Mouse (Mus musculus) liver, embryonic 12.5 days (tissue): Measurements from ENCODE around the gene Slc22a30. TPM values are rescaled to one million over a fixed set of nuclear protein-coding genes. Genes with fewer than 3 reads are reported as not detected.
"Not testable (repeated sequence)": the region's sequence is repeated elsewhere in the genome, so short reads cannot be mapped to it uniquely, and the experiment has no call there.

Experiments
- ATAC-seq: fragments of 200-750 bp; cut with Nextera tagmentation; 2 replicates; pipeline ENCODE4 v1.8.0; 2017; ENCODE audit warnings: moderate number of reproducible peaks, mild to moderate bottlenecking, moderate library complexity
- H3K27ac ChIP-seq: fragments of 300-500 bp; sonication (generic); 2 replicates; pipeline ENCODE4 v1.5.1; 2016; ENCODE audit warnings: mild to moderate bottlenecking
- H3K27me3 ChIP-seq: fragments of 300-500 bp; sonication (generic); replicated peaks from 2 replicates; pipeline ENCODE4 v1.6.1; 2016; ENCODE audit warnings: mild to moderate bottlenecking, moderate library complexity
- H3K36me3 ChIP-seq: fragments of 300-500 bp; sonication (generic); 2 replicates; pipeline ENCODE4 v1.6.1; 2016; ENCODE audit warnings: mild to moderate bottlenecking, moderate library complexity
- H3K4me1 ChIP-seq: fragments of 300-500 bp; sonication (generic); 2 replicates; pipeline ENCODE4 v1.6.1; 2016
- H3K4me2 ChIP-seq: fragments of 300-500 bp; sonication (generic); 2 replicates; pipeline ENCODE4 v1.6.1; 2016; ENCODE audit warnings: mild to moderate bottlenecking, moderate library complexity
- H3K4me3 ChIP-seq: fragments of 300-500 bp; sonication (generic); 2 replicates; pipeline ENCODE4 v1.5.1; 2016; ENCODE audit warnings: mild to moderate bottlenecking, moderate library complexity
- H3K9ac ChIP-seq: fragments of 300-500 bp; sonication (generic); 2 replicates; pipeline ENCODE4 v1.6.1; 2016; ENCODE audit warnings: mild to moderate bottlenecking, moderate library complexity
- H3K9me3 ChIP-seq: fragments of 300-500 bp; sonication (generic); replicated peaks from 2 replicates; pipeline ENCODE4 v1.6.1; 2016; ENCODE audit warnings: mild to moderate bottlenecking, moderate library complexity
- WGBS: fragments of 180-500 bp; shearing (Covaris S2); methylation state at CpG from one replicate; pipeline ENCODE4 v1.1.7; 2016; ENCODE audit not compliant: insufficient replicate concordance; 5-methylcytosine and 5-hydroxymethylcytosine counted together
- polyA plus RNA-seq: library from polyadenylated mRNA; unstranded; fragments of >200 nt; fragmentation: Nextera tagmentation; extraction: Ambion mirVana; gene quantifications from 2 replicates; pipeline ENCODE4 v1.2.1, GENCODE M21; 2016

Slc22a30 gene
- not detected in 2 replicates for polyA plus RNA-seq

DNA sequence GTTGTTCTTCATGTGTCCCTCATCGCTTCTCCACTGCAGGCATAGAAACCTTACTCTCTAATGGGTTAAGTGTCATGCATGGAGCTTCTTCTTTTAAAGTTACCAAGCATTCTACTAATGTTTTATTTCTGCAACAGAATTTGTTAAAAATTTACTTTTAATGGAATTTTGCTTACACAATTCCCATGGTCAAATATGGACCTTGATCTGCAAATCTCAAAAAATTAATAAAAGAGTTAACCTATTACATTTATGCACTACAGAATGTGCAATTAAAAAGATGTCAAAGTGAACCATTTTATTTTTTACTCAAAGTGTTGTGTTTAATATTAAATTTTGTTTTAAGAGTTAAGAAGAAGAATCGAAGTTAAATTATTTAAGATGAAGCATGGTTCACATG is at the start of gene Slc22a30:
Gene Slc22a30 (minus strand): TSS at position 101 of the 400 bp plus-strand sequence.
- ATAC-seq, H3K9ac ChIP-seq, H3K4me1 ChIP-seq, H3K27me3 ChIP-seq, H3K4me3 ChIP-seq, H3K36me3 ChIP-seq, H3K9me3 ChIP-seq, H3K27ac ChIP-seq, H3K4me2 ChIP-seq: not testable (repeated sequence)
- 69% methylated on average over 1 of the region's 2 CpGs for WGBS

DNA sequence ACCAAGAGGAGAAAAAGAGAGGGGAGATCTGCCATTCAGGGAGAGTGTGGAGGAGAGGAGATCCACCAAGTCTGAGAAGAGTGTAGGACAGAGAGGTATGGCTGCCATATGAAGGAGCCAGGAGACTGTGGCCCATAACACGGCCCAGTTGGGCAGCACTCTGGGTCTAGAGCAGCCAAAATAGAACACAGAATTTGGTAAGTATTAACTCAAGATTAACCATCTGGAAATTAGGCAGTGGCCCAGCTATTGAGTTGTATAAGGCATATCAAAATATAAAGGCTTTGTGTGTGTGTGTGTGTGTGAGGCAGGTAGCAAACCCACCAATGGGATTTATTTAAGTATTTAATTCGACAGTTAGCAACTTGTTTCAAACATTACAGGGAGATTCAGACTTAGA is 43.4 kb upstream of the Slc22a30 start:
- no peak for ATAC-seq
- no peaks in the 10 kb centered on the region for H3K36me3 ChIP-seq
- 57% methylated on average over 2 of the region's 2 CpGs for WGBS

DNA sequence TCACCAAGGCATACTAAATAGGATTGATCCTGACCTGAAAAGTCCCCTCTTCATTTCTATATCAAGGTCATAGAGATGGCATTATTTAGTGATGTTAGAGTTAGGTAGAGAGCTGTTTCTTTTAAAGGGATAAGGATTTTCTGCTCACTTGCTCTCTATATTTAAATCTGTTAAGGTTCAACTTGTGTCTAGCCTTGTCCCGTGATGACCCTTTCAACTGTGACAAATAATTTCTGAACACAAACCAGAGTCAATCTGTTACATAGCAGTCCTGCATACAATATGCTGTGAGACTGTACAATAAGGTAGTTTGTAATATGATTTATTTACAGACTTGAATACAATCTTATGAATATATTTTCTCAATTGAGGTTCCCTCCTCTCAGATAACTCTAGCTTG is 42.6 kb upstream of the Slc22a30 start:
- Histone ChIP-seq H3K27ac (no peak overlapping the region), H3K9ac (no peak overlapping the region), H3K4me3 (no peak overlapping the region), H3K4me1 (no peaks in the 10 kb centered on the region), H3K4me2 (no peak overlapping the region), H3K36me3 (no peaks in the 10 kb centered on the region), H3K27me3 (no peaks in the 10 kb centered on the region), H3K9me3 (peaks cover 7% of the 10 kb centered on the region)
- WGBS = 37% methylated on average over 1 of the region's 1 CpGs
- no peak for ATAC-seq

More for the DNA sequence above, 43.4 kb upstream of the Slc22a30 start:
- Histone ChIP-seq H3K4me2 (no peak overlapping the region), H3K27me3 (no peaks in the 10 kb centered on the region), H3K4me1 (no peaks in the 10 kb centered on the region), H3K9me3 (peaks cover 5% of the 10 kb centered on the region; the same call in 1 of the 2 replicates), H3K9ac (no peak overlapping the region), H3K27ac (no peak overlapping the region), H3K4me3 (no peak overlapping the region)

DNA sequence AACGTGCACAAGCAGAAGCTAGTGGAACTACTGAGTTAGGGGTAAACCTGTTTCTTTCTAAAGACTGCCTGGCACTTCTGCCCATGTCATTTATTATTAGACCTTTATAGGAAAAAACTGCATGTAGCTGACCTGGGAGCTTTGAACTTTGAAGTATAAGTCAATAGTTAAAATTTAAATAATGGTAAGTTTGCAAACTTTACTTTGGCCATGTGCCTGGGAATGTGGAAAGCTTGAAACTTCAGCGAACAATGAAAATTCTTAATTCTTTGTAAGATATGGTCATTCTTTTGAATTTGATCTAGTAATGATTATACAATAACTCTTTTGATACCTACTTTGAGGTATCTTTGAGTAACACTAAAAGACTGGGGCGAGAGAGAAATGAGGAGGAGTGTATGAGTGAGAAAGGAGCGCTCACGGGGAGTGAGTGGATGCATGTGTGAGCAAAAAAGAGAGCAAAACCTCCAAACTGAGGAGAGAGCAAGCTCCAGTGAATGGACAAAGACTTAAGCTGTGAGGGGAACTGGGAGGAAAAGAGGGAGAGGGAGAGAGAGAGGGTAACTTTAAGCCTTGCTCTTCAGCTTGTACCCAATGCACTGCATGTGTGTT is 26.2 kb upstream of the Slc22a30 start:
- Histone ChIP-seq H3K9ac (no peak overlapping the region), H3K36me3 (no peaks in the 10 kb centered on the region), H3K9me3 (no peaks in the 10 kb centered on the region), H3K4me3 (no peak overlapping the region), H3K4me1 (no peaks in the 10 kb centered on the region), H3K4me2 (no peak overlapping the region), H3K27ac (no peak overlapping the region), H3K27me3 (no peaks in the 10 kb centered on the region)
- 68% methylated on average over 5 of the region's 5 CpGs for WGBS
- no peak for ATAC-seq

DNA sequence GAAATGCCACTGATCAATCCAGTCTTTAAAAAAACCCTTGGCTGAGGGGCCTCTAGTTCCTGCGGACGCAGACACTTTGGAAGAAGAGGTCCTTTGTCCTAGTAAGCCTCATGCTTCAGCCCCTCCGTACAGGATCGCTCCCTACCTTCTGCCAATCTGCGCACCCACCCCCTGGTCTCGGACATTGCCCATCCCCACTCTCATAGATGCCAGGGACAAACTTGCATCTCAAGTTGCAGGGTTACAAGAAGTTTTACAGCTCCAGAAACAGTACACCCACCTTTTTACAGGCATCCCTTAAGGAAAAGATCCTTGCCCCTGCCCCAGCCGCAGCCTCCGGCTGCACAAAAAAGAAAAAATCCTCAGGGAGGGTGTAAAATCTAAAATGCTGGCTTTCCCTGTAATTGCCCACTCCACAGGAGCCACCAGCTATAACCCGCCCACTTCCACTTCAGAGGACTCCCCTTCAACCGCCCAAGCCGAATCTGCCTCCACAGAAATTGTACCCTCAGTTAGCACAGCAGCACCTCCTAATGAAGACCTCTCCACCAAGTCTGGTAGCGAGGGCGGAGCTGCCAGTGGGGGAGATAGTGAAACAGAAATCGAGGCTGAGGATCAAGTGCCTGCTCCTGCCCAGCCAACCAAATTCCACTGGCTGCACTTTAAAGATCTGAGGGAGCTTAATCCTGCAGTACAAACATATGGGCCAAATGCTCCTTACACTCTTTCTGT is 2.5 kb upstream of the Slc22a30 start:
- ATAC-seq, H3K27ac ChIP-seq, H3K36me3 ChIP-seq, H3K4me3 ChIP-seq, H3K9me3 ChIP-seq, H3K4me2 ChIP-seq, H3K4me1 ChIP-seq, H3K9ac ChIP-seq, H3K27me3 ChIP-seq: not testable (repeated sequence)
- 49% methylated on average over 14 of the region's 14 CpGs for WGBS

Other genes with a start within 250 kb of the Slc22a30 start
- gene Slc22a29, start 186.2 kb downstream of the Slc22a30 start, polyA plus RNA-seq = 0.10 TPM in 1 of 2 replicates, not detected in the other
- 1.6 and 1.7 TPM in 2 replicates for gene Slc22a8, start 186.1 kb upstream of the Slc22a30 start, polyA plus RNA-seq
- not detected in 2 replicates for gene Slc22a6, start 212.9 kb upstream of the Slc22a30 start, polyA plus RNA-seq